ENCODE assay signal across 7 mouse cellular contexts in the genomic region with DNA sequence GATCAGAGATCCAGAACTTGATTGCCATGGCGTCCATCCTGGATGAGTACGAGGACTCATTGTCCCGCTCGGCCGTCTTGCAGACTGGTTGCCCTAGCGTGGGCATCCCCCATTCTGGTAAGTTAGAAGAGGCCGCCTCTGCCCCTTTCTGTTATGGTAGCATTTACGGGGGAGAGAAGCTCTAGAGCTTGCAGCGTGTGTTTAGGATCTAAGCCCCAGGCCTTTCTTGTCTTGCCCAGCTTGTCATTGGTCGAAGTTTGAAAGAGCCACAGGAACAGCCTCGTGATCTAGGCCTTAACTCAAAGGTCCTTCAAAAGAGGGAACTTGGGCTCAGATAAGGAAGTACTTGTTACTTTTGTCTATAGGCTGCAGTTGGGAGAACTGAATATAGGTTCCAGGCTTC. TPM values are rescaled to one million over a fixed set of nuclear protein-coding genes. Genes with fewer than 3 reads are reported as not detected.
A peak's percentile ranks its signal among the peaks of the same experiment; 100 is the strongest.
DNase-seq lines count a peak whose midpoint lies in the region; ATAC-seq lines count a peak whose summit lies in the region.

No protein-coding gene starts in this region.

- peak overlapping the region; percentile 84 for H3K4me2 ChIP-seq in intestine, embryonic 16.5 days (ENCODE audit: low read depth, low read length)
- peak overlapping the region; percentile 92 for H3K4me2 ChIP-seq in midbrain, embryonic 15.5 days

- peak; percentile 15 for DNase-seq in thymus, postnatal 0 days (ENCODE audit: low spot score)
- DNase-seq in thymus, postnatal 10 days (ENCODE audit: low spot score in 2 of 2) = no peak
- DNase-seq in adrenal gland, adult 2 months = no peak
- DNase-seq in gastrocnemius, postnatal 25 days = no peak

- no peaks in the 10 kb centered on the region for H3K27me3 ChIP-seq in intestine, embryonic 16.5 days (replicated peaks; ENCODE audit: control insufficient read depth, insufficient read depth, low read length)
- H3K27me3 ChIP-seq in midbrain, embryonic 15.5 days (replicated peaks) = no peaks in the 10 kb centered on the region

- no peaks in the 10 kb centered on the region for H3K9me3 ChIP-seq in intestine, embryonic 16.5 days (ENCODE audit: control insufficient read depth, low read length)
- H3K9me3 ChIP-seq in midbrain, embryonic 15.5 days = no peaks in the 10 kb centered on the region

- H3K36me3 ChIP-seq in intestine, embryonic 16.5 days (ENCODE audit: control insufficient read depth, insufficient read depth, low read length) = peaks cover 18% of the 10 kb centered on the region
- peaks cover 20% of the 10 kb centered on the region; the same call in 1 of the 2 replicates for H3K36me3 ChIP-seq in midbrain, embryonic 15.5 days (replicated peaks)

- WGBS in intestine, embryonic 16.5 days = under 1% methylated on average over 11 of the region's 11 CpGs
- WGBS in midbrain, embryonic 15.5 days = 3% methylated on average over 11 of the region's 11 CpGs

- peak overlapping the region; percentile 85 for H3K27ac ChIP-seq in intestine, embryonic 16.5 days (ENCODE audit: low read length)
- peak overlapping the region; percentile 60 for H3K27ac ChIP-seq in midbrain, embryonic 15.5 days

- H3K4me3 ChIP-seq in intestine, embryonic 16.5 days (ENCODE audit: low read length) = peak overlapping the region; percentile 78
- peak overlapping the region; percentile 70 for H3K4me3 ChIP-seq in midbrain, embryonic 15.5 days

- peak overlapping the region; percentile 83 for H3K9ac ChIP-seq in intestine, embryonic 16.5 days (ENCODE audit: low read depth, low read length)
- H3K9ac ChIP-seq in midbrain, embryonic 15.5 days = peak overlapping the region; percentile 69

- ATAC-seq in erythroid progenitor cell, adult 5-6 weeks (replicated peaks; ENCODE audit: low FRiP score, poor library complexity, severe bottlenecking) = peak; percentile 7; the same call in 1 of the 2 replicates
- ATAC-seq in intestine, embryonic 16.5 days = peak; percentile 23
- ATAC-seq in midbrain, embryonic 15.5 days (replicated peaks) = peak; percentile 32; the same call in 1 of the 2 replicates

- peaks cover 4% of the 10 kb centered on the region; the same call in 1 of the 2 replicates for H3K4me1 ChIP-seq in intestine, embryonic 16.5 days (ENCODE audit: control insufficient read depth, insufficient read depth, low read length)
- peaks cover 22% of the 10 kb centered on the region for H3K4me1 ChIP-seq in midbrain, embryonic 15.5 days

RNA-seq across cellular contexts. Expression of a gene that starts 0.5 kb away (rescaled TPM):
- 12.3 and 12.4 TPM in 2 replicates for polyA plus RNA-seq in thymus, postnatal 0 days (2015; fragmentation: Nextera tagmentation; extraction: Ambion mirVana)
- 1.1 and 2.1 TPM in 2 replicates for total RNA-seq in erythroid progenitor cell, adult 5-6 weeks (2015; ENCODE audit: low replicate concordance)
- 3.7 and 4.1 TPM in 2 replicates for total RNA-seq in erythroid progenitor cell, adult 5-6 weeks (2017; ENCODE audit: low replicate concordance)
- 25.5 and 29.6 TPM in 2 replicates for polyA plus RNA-seq in intestine, embryonic 16.5 days (2015; fragmentation: Nextera tagmentation; extraction: Ambion mirVana)
- polyA plus RNA-seq in midbrain, embryonic 15.5 days (2015; fragmentation: Nextera tagmentation; extraction: Ambion mirVana) = 31.7 and 32.3 TPM in 2 replicates
- 10 to 100 TPM; 21.2 to 22.0 TPM for total RNA-seq in adrenal gland, adult 2 months (2021)
- polyA plus RNA-seq in adrenal gland, adult 2 months (2012; rRNA removed) = 27.6 and 30.1 TPM in 2 replicates
- 1 to 10 TPM; 7.8 to 8.1 TPM for total RNA-seq in gastrocnemius, postnatal 25 days (2021)

RNA-seq across cellular contexts. Expression of a gene that starts 17.9 kb away (rescaled TPM):
- 3.9 and 4.2 TPM in 2 replicates for polyA plus RNA-seq in thymus, postnatal 0 days (2015; fragmentation: Nextera tagmentation; extraction: Ambion mirVana)
- not detected in 2 replicates for total RNA-seq in erythroid progenitor cell, adult 5-6 weeks (2015; ENCODE audit: low replicate concordance)
- not detected in 2 replicates for total RNA-seq in erythroid progenitor cell, adult 5-6 weeks (2017; ENCODE audit: low replicate concordance)
- polyA plus RNA-seq in intestine, embryonic 16.5 days (2015; fragmentation: Nextera tagmentation; extraction: Ambion mirVana) = 3.9 and 4.1 TPM in 2 replicates
- 43.3 and 45.5 TPM in 2 replicates for polyA plus RNA-seq in midbrain, embryonic 15.5 days (2015; fragmentation: Nextera tagmentation; extraction: Ambion mirVana)
- 1 to 10 TPM in 1 of 2 experiments, under 1 TPM in 1; 0.23 to 2.2 TPM for total RNA-seq in adrenal gland, adult 2 months (2021)
- 0.34 and 0.91 TPM in 2 replicates for polyA plus RNA-seq in adrenal gland, adult 2 months (2012; rRNA removed)
- total RNA-seq in gastrocnemius, postnatal 25 days (2021) = not detected

RNA-seq across cellular contexts. Expression of a gene that starts 36.6 kb away (rescaled TPM):
- 15.1 and 15.9 TPM in 2 replicates for polyA plus RNA-seq in thymus, postnatal 0 days (2015; fragmentation: Nextera tagmentation; extraction: Ambion mirVana)
- not detected in 2 replicates for total RNA-seq in erythroid progenitor cell, adult 5-6 weeks (2015; ENCODE audit: low replicate concordance)
- not detected in 2 replicates for total RNA-seq in erythroid progenitor cell, adult 5-6 weeks (2017; ENCODE audit: low replicate concordance)
- polyA plus RNA-seq in intestine, embryonic 16.5 days (2015; fragmentation: Nextera tagmentation; extraction: Ambion mirVana) = 8.4 and 8.7 TPM in 2 replicates
- 5.2 and 5.3 TPM in 2 replicates for polyA plus RNA-seq in midbrain, embryonic 15.5 days (2015; fragmentation: Nextera tagmentation; extraction: Ambion mirVana)
- 1 to 10 TPM; 5.8 to 9.8 TPM for total RNA-seq in adrenal gland, adult 2 months (2021)
- polyA plus RNA-seq in adrenal gland, adult 2 months (2012; rRNA removed) = 14.9 and 16.0 TPM in 2 replicates
- 1 to 10 TPM; 3.2 to 4.5 TPM for total RNA-seq in gastrocnemius, postnatal 25 days (2021)

RNA-seq across cellular contexts. Expression of a gene that starts 51.9 kb away (rescaled TPM):
- polyA plus RNA-seq in thymus, postnatal 0 days (2015; fragmentation: Nextera tagmentation; extraction: Ambion mirVana) = 21.7 and 23.6 TPM in 2 replicates
- not detected in 2 replicates for total RNA-seq in erythroid progenitor cell, adult 5-6 weeks (2015; ENCODE audit: low replicate concordance)
- not detected in 2 replicates for total RNA-seq in erythroid progenitor cell, adult 5-6 weeks (2017; ENCODE audit: low replicate concordance)
- 114 and 132 TPM in 2 replicates for polyA plus RNA-seq in intestine, embryonic 16.5 days (2015; fragmentation: Nextera tagmentation; extraction: Ambion mirVana)
- polyA plus RNA-seq in midbrain, embryonic 15.5 days (2015; fragmentation: Nextera tagmentation; extraction: Ambion mirVana) = 0.65 and 0.77 TPM in 2 replicates
- total RNA-seq in adrenal gland, adult 2 months (2021) = 1 to 10 TPM; 1.8 to 3.4 TPM
- 1.9 and 2.9 TPM in 2 replicates for polyA plus RNA-seq in adrenal gland, adult 2 months (2012; rRNA removed)
- under 1 TPM in 1 of 2 experiments, not detected in 1; 0.10 TPM for total RNA-seq in gastrocnemius, postnatal 25 days (2021)

RNA-seq across cellular contexts. Expression of a gene that starts 59.3 kb away (rescaled TPM):
- 0.17 and 1.1 TPM in 2 replicates for polyA plus RNA-seq in thymus, postnatal 0 days (2015; fragmentation: Nextera tagmentation; extraction: Ambion mirVana)
- total RNA-seq in erythroid progenitor cell, adult 5-6 weeks (2015; ENCODE audit: low replicate concordance) = not detected in 2 replicates
- not detected in 2 replicates for total RNA-seq in erythroid progenitor cell, adult 5-6 weeks (2017; ENCODE audit: low replicate concordance)
- polyA plus RNA-seq in intestine, embryonic 16.5 days (2015; fragmentation: Nextera tagmentation; extraction: Ambion mirVana) = 30.1 and 35.2 TPM in 2 replicates
- polyA plus RNA-seq in midbrain, embryonic 15.5 days (2015; fragmentation: Nextera tagmentation; extraction: Ambion mirVana) = not detected in 2 replicates
- not detected for total RNA-seq in adrenal gland, adult 2 months (2021)
- polyA plus RNA-seq in adrenal gland, adult 2 months (2012; rRNA removed) = not detected in 2 replicates
- not detected for total RNA-seq in gastrocnemius, postnatal 25 days (2021)
